Mouse (Mus musculus): ENCODE data around the gene Slc25a35. TPM values are rescaled to one million over a fixed set of nuclear protein-coding genes. Genes with fewer than 3 reads are reported as not detected.
"Not testable (repeated sequence)": the region's sequence is repeated elsewhere in the genome, so short reads cannot be mapped to it uniquely, and the experiment has no call there.

Gene Slc25a35
- total RNA-seq, 2 experiments from 2014 or later = 3.4 to 3.5 TPM

GRCm38 (mm10) chr11:68957971-68958370, 10.0 kb upstream of the Slc25a35 start:
- no peak for DNase-seq
- intact Hi-C loops (cut with DNase I) = no loop called here

- DNase-seq = no peak
- intact Hi-C loops (cut with DNase I) = no loop called here
These were observed 6.3 kb upstream of the Slc25a35 start for GRCm38 (mm10) chr11:68961596-68961995.

- intact Hi-C loops (cut with DNase I); DNase-seq: not testable (repeated sequence)
These were observed 5.8 kb upstream of the Slc25a35 start for GRCm38 (mm10) chr11:68962159-68962558.

- intact Hi-C loops (cut with DNase I) = no loop called here
These were observed 4.5 kb upstream of the Slc25a35 start for GRCm38 (mm10) chr11:68963405-68963804.

DNA sequence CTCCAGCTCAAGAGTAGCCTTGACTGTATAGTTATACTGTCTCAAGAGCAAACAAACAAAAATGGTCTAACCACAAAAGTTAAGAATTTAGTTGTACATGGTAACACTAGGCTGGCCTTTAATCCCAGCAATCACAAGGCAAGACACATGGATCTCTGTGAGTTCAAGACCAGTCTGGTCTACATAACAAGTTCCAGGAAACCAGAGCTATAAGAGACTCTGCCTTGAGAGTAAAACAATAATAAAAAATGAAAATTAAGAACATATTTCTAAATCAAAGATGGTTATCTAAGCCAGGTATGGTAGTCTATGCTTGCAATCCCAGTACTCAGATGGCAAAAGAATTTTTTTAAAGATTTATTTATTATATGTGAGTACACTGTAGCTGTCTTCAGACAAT, 2.9 kb upstream of the Slc25a35 start:
- DNase-seq = no peak
- intact Hi-C loops (cut with DNase I) = no loop called here

More at GRCm38 (mm10) chr11:68963405-68963804, 4.5 kb upstream of the Slc25a35 start:
- DNase-seq = no peak

- intact Hi-C loops (cut with DNase I) = no loop called here
- peak in 1 of 2 experiments; percentile 30 for DNase-seq
These were observed 2.1 kb upstream of the Slc25a35 start for GRCm38 (mm10) chr11:68965845-68966244.

DNA sequence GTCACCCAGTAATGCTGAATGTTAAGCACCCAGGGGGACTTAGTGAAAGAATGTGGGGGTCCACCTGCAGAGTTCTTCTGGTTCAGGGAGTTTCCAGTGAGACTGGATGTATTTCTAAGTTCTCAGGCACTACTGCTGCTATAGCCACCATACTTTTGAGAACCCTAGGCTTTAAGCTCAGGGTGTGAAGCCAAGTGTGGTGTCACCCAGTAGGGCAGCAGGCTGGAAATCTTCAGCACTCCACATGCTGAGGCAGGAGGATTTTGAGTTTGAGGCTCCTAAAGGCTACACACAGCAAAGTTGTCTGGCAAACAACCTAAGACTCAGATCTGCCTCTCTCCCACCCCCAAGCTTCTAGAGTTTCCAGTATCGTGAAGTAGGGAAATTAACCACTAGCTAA, 1.4 kb upstream of the Slc25a35 start:
- intact Hi-C loops (cut with DNase I) = no loop called here
- DNase-seq = no peak

DNA sequence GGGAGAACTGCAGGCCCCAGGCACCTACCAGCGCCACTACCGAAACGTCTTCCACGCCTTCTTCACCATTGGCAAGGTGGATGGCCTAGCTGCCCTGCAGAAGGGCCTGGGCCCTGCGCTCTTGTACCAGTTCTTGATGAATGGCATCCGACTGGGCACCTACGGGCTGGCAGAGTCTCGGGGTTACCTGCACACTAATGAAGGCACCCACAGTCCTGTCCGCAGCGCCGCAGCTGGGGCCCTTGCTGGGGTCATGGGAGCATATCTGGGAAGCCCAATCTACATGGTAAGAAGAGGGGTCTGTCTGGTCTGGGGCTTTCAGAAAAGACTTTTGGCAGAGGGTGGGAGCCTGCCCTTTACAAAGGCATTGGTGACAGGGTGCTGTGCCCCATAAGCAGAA, 821 bp downstream of the Slc25a35 start:
- no peak for DNase-seq
- intact Hi-C loops (cut with DNase I) = no loop called here

DNA sequence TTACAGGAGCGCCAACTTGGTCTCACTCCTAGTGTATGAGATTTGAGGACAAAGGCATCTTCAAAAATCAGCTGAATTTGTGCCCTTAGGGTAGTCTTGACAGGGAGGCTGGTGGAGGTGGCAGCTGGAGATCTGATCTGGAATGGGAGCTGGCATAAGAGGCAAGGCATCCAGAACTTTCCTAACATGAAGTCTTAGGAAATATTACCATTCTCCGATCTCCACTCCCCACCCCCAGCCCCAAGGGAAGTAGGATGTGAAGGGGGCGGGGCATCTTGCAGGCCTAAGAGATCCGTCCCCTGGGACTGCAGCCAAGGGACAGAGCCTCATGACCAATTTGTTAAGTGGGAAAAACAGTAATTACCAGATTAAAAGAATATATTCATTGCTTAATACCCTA, 2.3 kb downstream of the Slc25a35 start:
- intact Hi-C loops (cut with DNase I) = no loop called here
- DNase-seq = peak in 1 of 2 experiments; percentile 48

GRCm38 (mm10) chr11:68973250-68974058, 5.5 kb downstream of the Slc25a35 start:
- intact Hi-C loops (cut with DNase I) = not testable (repeated sequence)
- peak; percentile 80 to 84 for DNase-seq

DNA sequence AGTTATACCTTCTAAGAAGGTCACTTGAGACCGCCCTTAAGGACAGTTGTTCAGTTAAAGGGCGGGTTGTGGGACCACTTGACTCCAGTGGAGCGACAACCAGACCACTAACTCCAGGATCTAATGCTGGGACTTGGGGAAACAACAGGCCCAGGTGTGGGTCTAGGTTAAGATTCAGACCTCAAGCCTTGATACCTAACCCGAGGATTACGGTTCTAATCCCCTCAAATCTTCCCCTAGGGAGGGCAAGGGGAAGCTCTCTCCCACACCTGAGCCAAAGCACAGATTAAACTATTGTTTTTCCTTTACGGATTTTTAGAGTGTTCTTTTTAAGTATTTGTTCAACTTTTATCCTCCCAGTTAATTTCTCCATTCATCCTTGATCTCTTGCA, 6.1 kb downstream of the Slc25a35 start:
- intact Hi-C loops (cut with DNase I) = no loop called here
- no peak for DNase-seq

DNA sequence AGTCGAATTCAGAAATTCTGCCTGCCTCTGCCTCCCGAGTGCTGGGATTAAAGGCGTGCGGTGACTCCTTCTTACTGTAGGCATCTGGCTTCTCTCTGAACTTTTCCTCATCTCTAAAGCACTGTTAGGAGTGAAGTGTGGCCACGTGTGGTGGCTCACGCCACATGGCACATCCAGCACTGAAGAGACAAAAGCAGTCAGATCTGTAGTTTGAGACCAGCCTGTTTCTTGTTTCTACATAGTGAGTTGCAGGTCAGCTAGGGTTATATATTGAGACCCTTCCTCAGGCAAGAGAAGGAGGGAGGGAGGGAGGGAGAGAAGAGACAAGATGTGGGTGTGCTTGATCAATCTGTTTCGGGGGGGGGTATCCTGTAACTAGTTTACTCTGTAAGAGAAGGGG, 7.2 kb downstream of the Slc25a35 start, which contains the start of gene Rangrf:
Rangrf (minus strand) TSS at position 101 of the 400 bp plus-strand sequence.
- intact Hi-C loops (cut with DNase I) = no loop called here
- no peak for DNase-seq

DNA sequence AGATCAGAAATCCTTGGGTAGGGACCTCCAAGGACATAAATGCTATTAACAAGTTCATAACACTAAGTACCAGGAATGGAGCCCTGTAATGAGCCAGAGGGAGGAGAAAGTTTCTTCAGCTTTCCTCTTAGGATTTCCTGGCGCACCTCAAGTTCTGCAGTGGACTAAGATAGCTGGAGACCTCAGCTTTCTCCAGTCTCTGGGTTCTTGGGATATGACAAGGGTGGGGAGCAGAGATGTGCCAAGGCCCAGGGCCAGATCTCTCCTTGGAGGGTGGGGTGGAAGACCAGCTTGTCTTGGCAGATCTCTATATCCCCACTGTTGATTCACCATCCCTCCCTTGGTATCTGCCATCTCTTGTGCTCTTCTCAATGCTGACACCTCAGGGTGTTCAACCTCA, 7.7 kb downstream of the Slc25a35 start:
- intact Hi-C loops (cut with DNase I) = no loop called here
- no peak for DNase-seq

- intact Hi-C loops (cut with DNase I) = no loop called here
- no peak for DNase-seq
These were observed 11.4 kb downstream of the Slc25a35 start for GRCm38 (mm10) chr11:68979320-68979733.

GRCm38 (mm10) chr11:68980919-68981318, 13.0 kb downstream of the Slc25a35 start:
- intact Hi-C loops (cut with DNase I) = loop anchor here (5.0 kb wide), 1 partner anchor 51 kb away; no protein-coding TSS in a partner anchor
- DNase-seq = no peak

DNA sequence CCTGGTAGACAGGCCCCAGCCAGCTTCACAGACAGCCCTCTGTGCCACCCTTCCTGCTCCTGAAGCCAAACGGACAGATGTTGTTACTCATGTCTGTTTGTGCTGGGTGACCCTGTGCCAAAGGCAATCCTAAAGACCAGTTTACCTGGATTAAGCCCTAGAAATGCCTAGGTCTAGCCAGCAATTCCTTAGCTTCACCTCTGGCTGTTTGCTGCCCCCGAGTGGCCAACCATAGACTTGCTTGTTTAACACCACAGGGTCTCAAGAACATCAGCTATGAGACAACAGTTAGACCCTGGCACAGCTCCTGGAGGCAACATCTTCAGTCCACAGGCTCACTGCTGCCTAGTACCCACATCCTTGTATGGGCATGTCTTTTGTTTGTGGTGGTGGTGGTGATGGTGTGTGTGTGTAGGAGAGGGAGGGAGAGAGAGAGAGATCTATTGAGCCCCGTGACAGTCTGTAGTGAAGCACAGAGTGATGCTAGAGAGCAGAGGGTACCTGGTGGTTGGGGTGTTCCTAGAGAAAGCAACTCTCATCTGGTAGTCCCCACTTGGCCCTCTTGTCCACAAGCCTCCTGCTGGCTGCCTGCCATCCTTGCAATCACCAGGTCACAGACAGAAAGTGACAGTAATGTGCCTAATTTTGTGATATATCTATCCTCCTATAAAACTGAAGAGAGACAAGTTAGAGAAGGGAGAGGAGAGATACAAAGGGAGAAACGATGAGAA, 14.9 kb downstream of the Slc25a35 start:
- DNase-seq = peak; percentile 55 to 62
- intact Hi-C loops (cut with DNase I) = loop anchor here (2.0 to 5.0 kb wide), 2 partner anchors 49 to 78 kb away; no protein-coding TSS in a partner anchor

DNA sequence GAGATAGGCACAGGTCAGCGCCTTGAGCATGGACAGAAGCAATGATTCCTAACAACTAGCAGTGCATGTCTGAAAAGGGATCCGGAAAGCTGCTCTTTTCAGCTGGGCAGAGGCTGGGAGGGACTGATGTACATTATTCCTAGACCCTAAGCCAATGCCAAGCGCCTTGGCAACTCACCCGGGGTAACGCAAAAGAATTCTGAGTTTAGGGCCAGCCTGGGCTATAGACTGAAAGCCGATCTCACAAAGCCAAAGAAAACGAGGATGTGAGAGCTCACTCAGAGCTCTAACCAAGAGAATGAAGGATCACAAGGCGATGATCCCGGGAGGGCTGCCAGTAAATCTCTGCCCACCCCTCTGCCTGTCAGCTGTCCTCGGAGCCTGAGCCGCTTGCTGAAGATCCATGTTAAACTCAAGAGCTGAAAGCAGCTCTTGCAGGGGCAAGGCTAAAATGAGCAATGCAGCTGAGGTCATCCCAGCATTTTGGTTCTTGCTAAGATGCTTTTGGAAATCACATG, 19.5 kb downstream of the Slc25a35 start:
- intact Hi-C loops (cut with DNase I) = no loop called here
- no peak for DNase-seq

GRCm38 (mm10) chr11:68988341-68988740, 20.4 kb downstream of the Slc25a35 start:
- DNase-seq = peak; percentile 64 to 65
- intact Hi-C loops (cut with DNase I) = no loop called here

- no peak for DNase-seq
- intact Hi-C loops (cut with DNase I) = no loop called here
These were observed 25.2 kb downstream of the Slc25a35 start for GRCm38 (mm10) chr11:68993122-68993521.

DNA sequence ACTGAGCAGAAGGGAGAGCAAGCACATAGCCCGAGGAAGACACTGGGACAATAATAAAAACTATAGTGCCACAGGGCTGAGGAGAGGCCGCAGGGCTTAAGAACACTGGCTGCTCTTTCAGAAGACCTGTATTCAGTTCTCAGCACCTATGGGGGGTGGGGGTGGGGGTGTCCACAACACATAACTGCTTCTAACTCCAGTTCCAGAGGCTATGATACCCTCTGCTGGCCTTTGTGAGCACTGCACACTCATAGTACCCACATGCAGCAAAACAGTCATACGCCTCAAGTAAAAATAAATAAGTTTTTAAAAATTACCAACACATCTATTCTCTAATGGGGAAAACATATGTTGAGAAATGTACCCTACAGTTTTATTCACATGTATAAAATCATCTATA, 26.4 kb downstream of the Slc25a35 start:
- no peak for DNase-seq
- intact Hi-C loops (cut with DNase I) = no loop called here

DNA sequence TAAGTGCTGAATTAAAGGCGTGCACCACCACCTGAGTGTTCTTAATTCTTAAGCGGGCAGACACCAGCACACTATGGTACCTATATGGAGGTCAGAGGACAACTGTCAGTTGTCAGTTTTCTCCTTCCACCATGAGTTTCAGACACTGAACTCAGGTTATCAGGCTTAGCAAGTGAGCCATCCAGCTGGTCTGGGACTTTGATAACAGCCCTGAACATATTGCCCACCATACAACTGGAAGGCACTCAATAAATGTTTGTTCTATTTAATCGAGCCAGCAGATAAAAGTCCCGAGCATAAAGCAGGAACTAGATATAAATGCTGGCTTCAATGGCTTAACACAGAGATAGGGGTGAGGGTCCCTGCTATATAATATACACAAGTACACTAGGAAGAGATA, 29.1 kb downstream of the Slc25a35 start:
- no peak for DNase-seq
- intact Hi-C loops (cut with DNase I) = no loop called here

Measured in gastrocnemius, postnatal 36 days (tissue).